Mouse (Mus musculus) left cerebral cortex, postnatal 25 days (tissue): Measurements from ENCODE around the gene Pabpc4. TPM values are rescaled to one million over a fixed set of nuclear protein-coding genes. Genes with fewer than 3 reads are reported as not detected.

Experiments
- DNase-seq, 2 experiments: peaks; one replicate each; pipeline ENCODE4 v3.0.0; 2022; ENCODE audit warnings: low spot score in 2 of 2, mixed read lengths in 1 of 2
- intact Hi-C: fragments of 180-260 bp; cut with DNase I; formaldehyde crosslinking; loops from one replicate; pipeline ENCODE4 v1.15.1; 2025
- total RNA-seq, 2 experiments: library from RNA; stranded (reverse); gene quantifications; 2 replicates each; pipeline ENCODE4 v1.2.3; 2021

The Pabpc4 gene
- total RNA-seq: 10 to 100 TPM; 36.8 to 40.3 TPM

DNA sequence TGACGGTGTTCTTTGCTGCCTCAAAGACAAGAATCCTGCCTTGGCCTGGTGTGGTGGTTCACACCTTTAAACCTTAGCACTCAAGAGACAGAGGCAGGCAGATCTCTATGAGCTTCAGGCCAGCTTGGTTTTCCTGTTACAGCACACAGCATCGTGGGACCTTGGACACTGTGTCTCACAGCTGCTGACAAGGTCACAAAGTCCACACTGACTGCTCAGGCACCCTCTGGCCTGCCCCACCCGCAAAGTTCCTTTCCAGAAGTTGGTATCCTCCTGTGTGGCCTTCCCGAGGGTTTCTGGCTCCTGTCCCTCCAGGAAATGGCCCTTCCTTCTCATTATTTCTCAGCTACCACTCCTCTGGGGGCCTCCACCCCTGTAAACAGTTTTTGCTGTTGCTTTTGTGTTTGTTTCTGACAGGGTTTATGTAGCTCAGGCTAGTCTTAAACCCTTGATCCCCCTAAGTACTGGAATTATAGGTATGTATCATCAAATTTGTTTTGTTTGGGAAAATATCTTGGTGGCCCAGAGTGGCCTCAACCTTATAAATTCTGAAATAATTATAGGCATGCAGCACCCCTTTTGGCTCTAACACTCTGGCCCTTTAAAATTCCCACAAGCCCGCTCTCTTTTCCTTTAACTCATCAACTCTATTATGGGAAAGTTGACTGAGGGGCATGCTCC, at the start of gene Pabpc4:
Pabpc4 (plus strand) TSS at position 631 of the 681 bp plus-strand sequence.
- no peak for DNase-seq
- intact Hi-C loops: no loop called here

DNA sequence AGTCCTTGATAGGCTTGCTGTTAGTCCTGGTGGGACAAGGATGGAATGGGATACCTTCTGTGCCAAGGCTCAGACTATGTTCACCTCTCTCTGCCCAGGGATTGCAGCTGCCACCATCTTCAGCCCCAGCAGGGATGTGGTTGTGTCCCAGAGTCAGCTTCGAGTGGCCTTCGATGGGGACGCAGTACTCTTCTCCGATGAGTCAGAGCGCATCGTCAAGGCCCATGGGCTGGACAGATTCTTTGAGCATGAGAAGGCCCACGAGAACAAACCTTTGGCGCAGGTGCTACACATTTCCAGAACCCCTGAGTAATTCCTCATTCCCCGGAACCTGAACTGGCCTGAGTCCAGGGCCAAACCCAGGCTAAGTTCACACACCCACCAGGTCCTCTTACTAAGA, 48.2 kb upstream of the Pabpc4 start:
- intact Hi-C loops: no loop called here
- no peak for DNase-seq

DNA sequence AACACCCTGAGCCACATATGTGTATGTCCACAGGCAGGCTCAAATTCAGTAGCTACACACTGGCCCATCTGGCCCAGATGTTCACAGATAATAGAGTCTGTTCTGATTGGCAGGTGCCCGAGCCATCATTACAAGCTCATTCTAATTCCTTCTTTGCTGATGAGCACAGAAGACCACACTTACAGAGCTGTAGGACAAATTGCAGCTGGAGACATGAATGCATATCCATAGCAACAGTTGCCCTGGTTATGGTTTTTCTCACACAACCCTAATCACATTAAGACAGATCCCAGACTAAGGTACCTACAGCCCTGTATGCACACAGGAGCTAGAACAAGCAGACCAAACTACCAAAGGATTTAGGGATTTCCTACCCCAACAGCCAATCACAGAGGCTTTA, 46.8 kb upstream of the Pabpc4 start:
- intact Hi-C loops: loop anchor here (5.0 kb wide), 1 partner anchor 58 kb away; no protein-coding TSS in a partner anchor
- no peak for DNase-seq

DNA sequence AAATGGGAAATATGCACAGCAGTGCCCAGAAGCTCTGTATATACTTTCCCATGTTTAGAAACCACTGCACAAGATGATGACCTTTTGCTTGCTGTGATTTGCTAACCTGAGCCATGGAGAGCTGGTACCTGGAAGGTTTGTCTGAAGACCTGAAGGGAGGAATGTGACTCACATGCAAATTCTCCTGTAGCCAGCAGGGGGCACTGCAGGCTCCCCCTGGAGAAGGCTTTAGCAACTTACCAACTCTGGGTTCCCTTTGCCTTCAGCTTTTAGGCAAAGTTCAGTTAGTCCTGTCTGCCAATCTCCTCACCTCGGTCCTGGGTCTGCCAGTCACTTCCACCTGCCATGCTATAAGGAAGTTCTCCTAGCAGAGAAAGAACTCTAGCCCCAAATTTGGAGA, 45.4 kb upstream of the Pabpc4 start:
- intact Hi-C loops: loop anchor here (5.0 kb wide), 1 partner anchor 59 kb away; no protein-coding TSS in a partner anchor
- DNase-seq: peak; percentile 49 to 58

DNA sequence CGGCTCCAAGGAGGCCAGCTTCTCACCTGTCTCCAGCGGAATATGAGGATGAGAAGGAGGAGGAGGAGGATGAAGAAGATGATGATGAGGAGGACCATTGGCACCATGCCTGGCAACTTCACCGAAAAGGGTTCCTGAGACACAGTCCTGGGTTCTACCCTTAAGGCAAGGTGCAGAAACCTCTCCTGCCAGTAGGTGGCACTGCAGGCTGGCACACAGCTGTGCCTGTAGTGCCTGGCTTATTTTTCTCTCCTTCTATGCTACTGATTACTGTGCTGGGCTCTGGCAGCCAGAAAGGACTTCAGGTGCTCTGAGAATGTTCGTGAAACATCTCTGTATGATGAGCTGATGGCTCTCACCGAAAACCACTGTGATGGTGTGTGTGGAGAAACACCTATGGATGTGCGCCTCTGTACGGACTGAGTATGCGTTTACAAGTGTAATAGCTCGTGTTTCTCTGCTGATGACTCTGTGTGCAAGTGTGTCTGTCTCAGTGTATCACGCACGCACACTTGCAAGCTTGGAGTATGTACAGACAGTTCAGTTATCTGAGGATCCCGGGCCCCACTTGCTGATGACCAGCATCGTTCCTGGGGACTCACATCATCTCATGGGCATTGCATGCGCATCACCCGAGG, 42.3 kb upstream of the Pabpc4 start:
- intact Hi-C loops: loop anchor here (1.0 to 5.0 kb wide), 2 partner anchors 35 to 63 kb away; no protein-coding TSS in a partner anchor
- DNase-seq: peak; percentile 69 to 74

DNA sequence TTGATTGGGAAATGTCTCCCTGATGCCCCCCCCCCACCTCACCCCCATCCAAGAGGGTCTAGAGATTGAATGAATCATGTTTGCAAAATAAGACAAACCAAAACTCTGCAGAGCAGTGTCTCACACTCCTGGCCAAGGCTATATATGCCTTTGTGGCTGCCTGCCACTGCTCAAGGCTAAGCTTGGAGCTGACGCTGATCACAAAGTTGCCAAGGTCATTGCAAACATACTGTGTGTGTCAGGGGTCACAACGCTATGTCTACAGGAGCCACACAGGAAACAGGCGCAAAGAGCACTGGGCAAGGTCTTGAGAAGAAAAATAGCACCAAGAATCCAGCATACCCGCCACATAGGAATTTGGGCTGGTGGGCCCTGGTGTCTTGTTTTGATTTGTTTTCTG, 41.5 kb upstream of the Pabpc4 start:
- intact Hi-C loops: no loop called here

DNA sequence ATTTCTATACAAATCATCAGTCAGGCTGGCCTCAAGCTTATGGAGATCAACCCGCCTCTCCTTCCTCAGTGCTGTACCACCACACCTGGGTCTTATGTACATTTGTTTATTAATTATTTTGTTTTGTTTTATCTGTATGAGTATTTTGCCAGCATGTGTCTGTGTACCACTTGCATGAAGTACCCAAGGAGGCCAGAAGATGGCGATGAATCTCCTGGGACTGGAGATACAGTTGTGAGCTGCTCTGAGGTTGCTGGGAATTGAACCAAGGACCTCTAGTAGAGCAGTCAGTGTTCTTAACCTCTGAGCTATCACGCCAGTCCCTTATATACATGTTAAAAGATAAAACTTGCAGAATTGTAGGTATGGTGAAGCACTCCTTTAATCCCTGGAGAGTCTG, 38.8 kb upstream of the Pabpc4 start:
- DNase-seq: no peak
- intact Hi-C loops: no loop called here

More for the DNA sequence above, 41.5 kb upstream of the Pabpc4 start:
- no peak for DNase-seq

DNA sequence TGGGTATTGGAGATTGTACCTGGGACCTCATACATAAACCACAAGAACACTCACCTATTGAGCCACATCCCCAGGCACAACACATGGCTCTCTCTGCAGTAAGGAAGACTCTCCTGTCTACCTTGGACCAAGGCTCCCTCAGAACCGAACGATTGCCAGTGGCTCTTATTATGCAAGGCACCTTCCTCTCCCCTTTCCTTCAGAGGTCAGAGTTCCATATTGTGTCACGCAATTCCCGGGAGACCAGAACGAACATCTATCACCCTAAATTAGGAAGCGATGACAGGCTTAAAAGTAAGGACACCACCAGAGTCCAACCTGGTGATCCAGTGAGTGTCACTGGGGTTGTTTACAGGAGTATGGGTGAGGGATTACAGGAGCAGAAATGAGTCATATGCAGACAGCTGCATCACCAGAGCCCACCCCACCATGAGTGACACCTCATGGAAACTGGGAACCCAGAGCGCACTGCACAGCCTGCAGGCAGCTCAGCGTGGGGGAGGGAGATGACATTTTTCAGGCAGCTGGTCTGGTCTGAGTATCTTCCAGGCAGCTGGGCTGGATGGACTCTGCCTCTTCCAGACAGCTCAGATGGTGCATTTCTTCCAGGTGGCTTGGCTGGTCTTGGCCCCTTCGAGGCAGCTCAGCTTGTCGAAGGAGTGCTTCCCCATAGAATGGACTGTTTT, 36.3 kb upstream of the Pabpc4 start:
- intact Hi-C loops: no loop called here
- DNase-seq: no peak

DNA sequence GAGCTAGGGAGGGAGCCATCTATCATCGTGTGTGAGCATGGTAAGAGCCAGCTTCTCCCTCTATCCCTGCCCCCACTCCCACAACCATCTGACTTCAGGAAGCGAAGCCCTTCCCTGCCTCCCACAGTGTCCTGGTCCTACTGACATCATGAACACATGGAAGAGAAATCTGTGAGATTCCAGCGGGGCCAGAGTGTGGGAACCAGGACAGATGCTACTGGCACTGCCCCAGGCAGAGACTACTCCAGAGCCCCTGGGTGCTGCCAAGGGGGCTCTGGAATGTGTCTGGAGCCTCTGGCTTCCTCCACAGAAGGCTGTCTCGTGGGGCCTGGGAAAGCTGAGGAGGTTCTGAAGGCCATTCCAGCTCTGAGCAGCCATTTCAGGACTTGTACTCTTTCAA, 34.4 kb upstream of the Pabpc4 start:
- DNase-seq: peak in 1 of 2 experiments; percentile 27
- intact Hi-C loops: no loop called here

DNA sequence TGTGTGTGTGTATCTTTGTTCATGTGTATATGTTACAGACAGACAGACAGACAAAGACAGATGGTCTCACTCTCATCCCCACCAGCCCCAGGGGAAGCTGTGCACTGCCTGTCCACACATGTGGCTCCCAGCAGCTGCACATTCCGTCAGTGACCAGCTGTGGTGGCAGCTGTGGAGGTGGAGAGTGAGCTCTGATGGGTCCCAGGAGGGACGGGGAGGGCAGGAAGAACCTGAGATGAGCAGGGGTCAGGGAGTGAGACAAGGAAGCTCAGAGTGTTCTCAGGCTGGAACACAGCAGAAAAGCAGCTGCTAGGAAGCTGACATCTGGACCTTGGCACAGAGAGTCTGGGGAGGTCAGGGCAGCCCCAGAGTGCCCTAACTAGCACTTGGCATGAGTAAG, 33.9 kb upstream of the Pabpc4 start:
- intact Hi-C loops: no loop called here
- no peak for DNase-seq

DNA sequence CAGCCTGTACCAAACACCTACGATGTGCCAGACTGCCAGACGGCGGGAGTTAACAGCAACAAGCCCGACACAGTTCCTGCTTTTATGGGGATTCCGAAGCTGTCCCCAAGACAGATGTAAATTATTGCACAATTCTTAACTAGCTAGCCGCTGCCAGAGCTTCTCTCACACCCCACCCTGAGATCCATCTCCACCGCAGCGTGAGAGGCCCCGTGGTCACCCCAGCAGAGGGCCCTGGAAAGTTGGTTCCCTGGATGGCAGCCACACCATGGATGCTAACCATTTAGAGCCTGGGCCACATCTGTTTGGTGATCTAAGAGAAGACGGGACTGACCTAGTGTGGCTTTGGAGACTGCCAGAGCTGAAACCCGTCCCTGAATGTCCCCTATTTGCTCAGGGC, 33.0 kb upstream of the Pabpc4 start:
- no peak for DNase-seq
- intact Hi-C loops: no loop called here

DNA sequence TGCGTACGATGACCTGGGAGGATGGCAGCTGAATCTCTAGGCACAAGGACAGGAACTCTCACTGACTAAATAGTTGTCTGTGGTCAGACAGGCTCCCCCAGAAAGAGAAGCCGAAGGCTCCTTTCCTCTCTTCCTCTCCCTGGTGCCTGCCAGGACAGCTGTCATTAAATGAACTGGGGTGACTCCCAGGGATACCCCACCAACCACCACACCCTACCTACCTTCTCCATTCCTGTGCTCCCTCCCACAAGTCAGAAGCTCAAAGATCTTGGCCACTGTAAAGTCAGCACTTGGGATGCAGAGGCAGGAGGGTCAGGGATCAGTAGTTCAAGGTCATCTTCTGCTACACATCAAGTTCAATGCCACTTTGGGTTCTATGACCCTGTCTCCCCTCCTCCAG, 29.3 kb upstream of the Pabpc4 start:
- intact Hi-C loops: no loop called here
- no peak for DNase-seq

DNA sequence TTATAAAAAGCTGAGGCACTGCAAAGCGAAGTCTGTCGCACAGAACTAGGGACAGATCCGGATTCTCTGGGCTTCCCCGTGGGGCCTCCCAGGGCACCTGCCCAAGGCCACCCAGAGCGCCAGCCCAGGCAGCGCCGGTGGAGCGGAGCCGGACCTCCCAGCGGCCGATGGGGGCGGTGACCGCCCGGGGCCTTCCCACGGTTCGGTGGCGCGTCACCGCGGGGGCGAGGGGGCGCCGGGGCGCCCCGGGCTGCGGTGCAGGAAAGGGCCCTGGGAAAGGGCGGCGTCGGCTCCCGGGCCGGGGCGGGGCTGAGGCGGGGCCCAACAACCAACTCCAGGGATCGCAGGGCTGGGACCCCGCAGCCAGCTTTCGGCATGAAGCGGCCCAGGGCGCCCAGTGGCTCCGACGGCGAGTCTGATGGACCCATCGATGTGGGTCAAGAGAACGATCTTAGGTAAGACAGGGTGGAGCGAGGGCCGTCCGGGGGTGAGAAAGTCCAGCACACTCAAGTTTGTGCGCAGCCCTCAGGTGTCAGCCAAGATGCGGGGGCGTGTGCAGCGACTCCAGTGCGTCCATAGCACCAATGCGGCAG, 28.6 kb upstream of the Pabpc4 start, which contains the start of gene Heyl:
Heyl (plus strand) TSS at position 65 of the 593 bp plus-strand sequence.
- no peak for DNase-seq
- intact Hi-C loops: no loop called here

DNA sequence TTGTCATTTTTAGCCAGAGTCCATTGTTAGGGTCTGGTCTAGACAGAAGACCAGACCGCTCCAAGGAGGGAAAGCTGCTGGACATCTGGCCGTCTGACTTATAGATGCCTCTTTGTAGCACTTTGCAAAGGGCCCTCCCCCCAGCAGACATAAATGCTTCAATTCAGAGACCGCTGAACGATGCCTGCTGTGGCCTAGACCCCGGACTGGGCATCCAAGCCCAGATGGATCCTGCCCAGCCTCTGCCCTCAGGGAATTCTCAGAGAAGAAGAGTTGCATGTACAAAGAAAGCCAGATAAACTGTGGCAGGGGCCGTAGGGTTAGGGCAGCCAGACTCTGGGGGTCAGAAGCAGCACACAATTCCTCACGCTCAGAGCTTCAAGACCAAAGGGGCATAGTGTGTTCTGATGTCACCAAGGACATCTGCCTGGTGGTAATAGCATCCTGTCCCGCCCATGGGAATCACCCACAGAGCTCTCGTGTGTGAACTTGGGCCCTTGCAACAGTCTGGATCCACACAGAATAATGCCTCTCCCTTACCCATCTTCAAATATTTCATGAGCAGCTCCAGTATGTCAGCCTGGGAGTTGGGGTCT, 26.2 kb upstream of the Pabpc4 start:
- intact Hi-C loops: no loop called here
- DNase-seq: no peak

DNA sequence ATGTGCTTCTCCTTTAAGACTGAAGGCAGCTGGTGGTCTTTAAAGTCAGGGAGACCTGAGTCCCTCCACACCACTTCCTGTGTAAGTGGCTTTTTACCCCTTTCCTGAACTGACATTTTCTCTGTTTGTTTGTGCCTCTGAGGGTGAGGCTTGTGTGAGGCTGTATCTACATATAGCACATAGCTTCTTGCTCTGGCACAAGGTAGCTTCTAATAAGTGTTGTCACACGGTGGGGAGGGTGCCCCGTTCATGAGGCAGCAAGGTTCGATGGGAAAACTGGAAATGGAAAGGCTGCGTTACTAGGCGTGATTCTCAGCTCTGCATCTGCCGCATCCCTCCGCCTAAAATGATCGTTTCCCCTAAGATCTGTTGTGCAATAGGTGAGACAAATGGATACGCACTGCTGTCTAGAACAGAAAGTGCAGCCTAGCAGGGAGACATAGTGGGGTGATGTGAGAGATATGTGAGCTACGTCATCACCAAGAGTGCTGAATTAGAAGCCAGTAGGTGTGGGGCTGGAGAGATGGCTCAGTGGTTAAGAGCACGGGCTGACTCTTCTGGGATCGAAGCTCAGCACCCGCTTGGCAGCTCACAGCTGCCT, 25.6 kb upstream of the Pabpc4 start:
- DNase-seq: no peak
- intact Hi-C loops: no loop called here

DNA sequence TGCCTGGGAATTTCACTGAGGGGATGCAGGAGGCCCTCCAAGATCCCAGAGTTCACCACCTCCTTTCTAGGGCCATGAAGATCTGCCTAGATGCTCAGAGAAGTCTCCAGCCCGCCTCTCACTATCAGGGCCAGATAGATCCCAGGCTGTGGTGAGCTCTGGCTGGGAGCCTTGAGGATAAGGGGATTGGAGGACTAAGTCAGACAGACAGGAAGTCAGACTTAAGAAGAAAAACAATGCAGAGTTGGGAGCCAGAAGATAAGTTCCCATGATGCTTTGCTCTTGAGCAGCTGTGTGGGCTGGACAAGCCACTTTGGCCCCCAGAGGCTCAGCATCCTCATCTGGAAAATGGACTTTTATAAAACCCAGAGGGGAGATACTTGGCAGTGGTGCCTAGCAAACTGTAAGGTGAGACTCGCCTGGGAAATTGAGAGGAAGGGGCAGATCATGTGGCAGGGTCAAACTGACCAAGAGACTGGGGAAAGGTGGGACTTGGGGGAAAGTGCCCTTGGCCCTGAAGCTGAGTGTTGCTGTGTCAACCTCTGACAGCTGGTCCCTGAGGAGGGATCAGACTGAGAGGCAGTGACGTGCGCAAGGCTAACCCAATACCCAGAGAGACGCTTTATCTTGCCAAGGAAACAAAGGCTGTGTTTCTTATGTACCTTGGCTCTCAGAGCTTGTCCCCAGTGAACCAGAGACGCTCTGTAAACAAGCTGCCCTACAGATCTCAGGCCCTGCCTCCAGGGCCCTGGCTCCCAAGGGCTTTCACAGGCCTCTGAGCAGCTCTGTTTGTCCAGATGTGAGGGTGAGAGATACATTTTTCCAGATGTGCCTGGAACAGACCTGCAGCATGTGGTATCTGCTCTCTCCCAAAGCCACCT, 24.5 kb upstream of the Pabpc4 start:
- DNase-seq: no peak

DNA sequence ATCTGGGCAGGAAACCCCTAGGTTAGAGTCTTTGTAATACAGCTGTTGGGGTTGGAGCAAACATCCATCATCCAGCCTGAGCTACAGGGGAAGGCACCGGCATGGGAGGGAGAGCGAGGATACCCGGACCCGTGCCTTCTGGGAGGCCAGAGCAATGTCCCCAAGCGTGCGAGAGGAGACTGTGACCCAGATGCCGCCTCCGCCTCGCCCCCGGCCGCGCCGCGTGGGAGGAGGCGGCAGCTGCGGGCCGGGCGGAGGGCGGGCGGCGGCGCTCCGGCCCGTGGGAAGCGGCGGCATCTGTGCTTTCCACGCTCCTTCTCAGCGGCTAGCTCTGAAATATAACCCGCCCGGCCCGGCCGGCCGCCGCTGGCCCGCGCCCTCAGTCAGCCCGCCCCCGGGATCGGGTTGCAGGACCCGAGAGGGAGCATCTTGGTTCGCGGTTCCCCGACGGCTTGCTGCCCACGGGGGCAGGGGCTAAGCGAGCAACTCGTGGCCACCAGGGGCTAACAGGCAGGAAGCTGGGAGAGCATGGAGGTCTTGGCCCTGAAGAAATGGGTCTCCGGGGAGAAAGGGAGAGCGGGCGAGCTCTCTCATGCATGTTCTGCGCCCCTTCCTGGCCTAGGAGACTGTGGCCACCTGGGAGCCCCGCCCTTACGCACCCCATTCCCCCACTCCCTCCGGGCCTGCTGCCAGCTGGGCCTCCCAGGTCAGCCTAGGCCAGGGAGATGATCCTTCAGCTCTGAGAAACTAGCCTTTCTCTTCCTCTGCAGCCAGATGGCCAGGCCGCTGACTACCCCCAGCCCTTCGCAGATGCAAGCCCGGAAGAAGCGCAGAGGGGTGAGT, 22.6 kb upstream of the Pabpc4 start:
- no peak for DNase-seq
- intact Hi-C loops: no loop called here

More for the DNA sequence above, 24.5 kb upstream of the Pabpc4 start:
- intact Hi-C loops: no loop called here

DNA sequence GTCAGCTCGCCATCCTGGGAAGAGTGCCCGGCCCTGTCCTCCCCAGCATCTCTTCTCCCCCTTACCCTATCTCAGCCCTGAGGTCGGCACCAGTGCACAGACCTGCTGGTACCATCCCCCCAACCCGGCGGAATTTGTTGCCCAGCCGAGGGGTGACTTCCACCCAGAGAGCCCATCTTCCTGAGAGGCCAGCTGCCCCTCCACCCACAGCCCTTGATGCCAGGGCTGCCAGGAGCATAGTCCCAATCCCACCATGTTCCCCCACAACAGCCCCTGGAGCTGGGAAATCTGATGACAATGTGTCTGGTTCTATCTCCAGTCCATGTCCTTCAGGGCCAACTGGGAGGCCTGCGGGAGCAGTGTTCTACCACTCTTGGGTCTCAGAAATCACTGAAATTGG, 15.9 kb upstream of the Pabpc4 start:
- DNase-seq: no peak
- intact Hi-C loops: no loop called here
